Mouse (Mus musculus) stomach, embryonic 16.5 days (tissue): ENCODE data around the gene Ephb4. TPM values are rescaled to one million over a fixed set of nuclear protein-coding genes. Genes with fewer than 3 reads are reported as not detected.

Experiments
- ATAC-seq: fragments of 200-750 bp; cut with Nextera tagmentation; 2 replicates; pipeline ENCODE4 v1.8.0; 2017; ENCODE audit warnings: moderate number of reproducible peaks, moderate TSS enrichment; ENCODE audit not compliant: insufficient read depth, low FRiP score
- H3K27ac ChIP-seq: fragments of 300-500 bp; sonication (generic); 2 replicates; pipeline ENCODE4 v1.5.1; 2014; ENCODE audit warnings: low read length
- H3K27me3 ChIP-seq: fragments of 300-500 bp; sonication (generic); 2 replicates; pipeline ENCODE4 v1.6.1; 2014; ENCODE audit warnings: low read length, control low read depth, mixed read lengths; ENCODE audit not compliant: control insufficient read depth, insufficient read depth
- H3K36me3 ChIP-seq: fragments of 300-500 bp; sonication (generic); 2 replicates; pipeline ENCODE4 v1.6.1; 2014; ENCODE audit warnings: low read length; ENCODE audit not compliant: control insufficient read depth, insufficient read depth
- H3K4me1 ChIP-seq: fragments of 300-500 bp; sonication (generic); 2 replicates; pipeline ENCODE4 v1.6.1; 2014; ENCODE audit warnings: low read length, control low read depth, mixed read lengths; ENCODE audit not compliant: control insufficient read depth, insufficient read depth
- H3K4me2 ChIP-seq: fragments of 300-500 bp; sonication (generic); 2 replicates; pipeline ENCODE4 v1.6.1; 2014; ENCODE audit warnings: low read depth, low read length, mixed read lengths
- H3K4me3 ChIP-seq: fragments of 300-500 bp; sonication (generic); replicated peaks from 2 replicates; pipeline ENCODE4 v1.5.1; 2014; ENCODE audit warnings: mild to moderate bottlenecking, low read length
- H3K9ac ChIP-seq: fragments of 300-500 bp; sonication (generic); 2 replicates; pipeline ENCODE4 v1.6.1; 2014; ENCODE audit warnings: low read length
- H3K9me3 ChIP-seq: fragments of 300-500 bp; sonication (generic); replicated peaks from 2 replicates; pipeline ENCODE4 v1.6.1; 2016; ENCODE audit warnings: low read length, control low read depth; ENCODE audit not compliant: control insufficient read depth
- WGBS: fragments of 180-500 bp; shearing (Covaris S2); extraction: QIAGEN DNeasy Blood & Tissue Kit; methylation state at CpG from one replicate; pipeline ENCODE4 v1.1.7; 2014; 5-methylcytosine and 5-hydroxymethylcytosine counted together
- polyA plus RNA-seq: library from polyadenylated mRNA; unstranded; fragments of >200 nt; fragmentation: Nextera tagmentation; extraction: Ambion mirVana; gene quantifications from 2 replicates; pipeline ENCODE4 v1.2.1, GENCODE M21; 2015

The Ephb4 gene
- polyA plus RNA-seq, 1 experiment from 2014 or later: 31.6 TPM

DNA sequence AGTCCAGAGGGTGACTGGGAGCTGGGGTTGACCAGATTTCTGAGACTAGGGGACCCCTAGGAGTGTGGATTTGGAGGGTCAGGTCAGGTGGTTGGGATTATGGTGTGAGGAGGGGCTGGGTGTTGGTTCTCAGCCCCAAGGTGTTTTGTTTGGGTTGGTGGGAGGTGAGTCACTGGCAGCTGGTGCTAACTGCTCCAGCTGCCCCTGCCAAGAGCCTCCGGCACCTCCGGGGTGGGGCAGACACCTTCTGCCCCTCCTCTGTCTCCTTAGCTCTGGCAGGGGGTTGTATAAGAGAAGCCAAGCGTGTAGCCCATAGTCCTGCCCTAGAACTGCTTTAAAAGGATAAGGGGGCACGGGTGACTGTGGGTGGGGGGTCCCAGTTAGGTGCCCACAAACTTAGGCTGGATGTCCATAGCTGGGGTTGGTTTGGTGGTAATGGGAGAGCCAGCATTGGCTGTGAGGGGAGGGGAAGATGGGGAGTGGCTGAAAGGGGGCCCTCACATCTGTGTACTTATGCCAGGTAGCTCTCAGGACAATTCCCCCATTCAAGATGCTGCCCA lies 24.7 kb downstream of the Ephb4 start:
- no peak for ATAC-seq
- WGBS: 53% methylated on average over 4 of the region's 4 CpGs
- Histone ChIP-seq H3K36me3 (peaks cover 35% of the 10 kb centered on the region), H3K4me2 (no peak overlapping the region), H3K27me3 (no peaks in the 10 kb centered on the region), H3K4me3 (no peak overlapping the region), H3K9ac (no peak overlapping the region), H3K4me1 (0 out of 2 replicates have a peak, but pooled peaks cover 7% of the 10 kb centered on the region), H3K27ac (peak overlapping the region; percentile 33; the same call in 1 of the 2 replicates), H3K9me3 (no peaks in the 10 kb centered on the region)

DNA sequence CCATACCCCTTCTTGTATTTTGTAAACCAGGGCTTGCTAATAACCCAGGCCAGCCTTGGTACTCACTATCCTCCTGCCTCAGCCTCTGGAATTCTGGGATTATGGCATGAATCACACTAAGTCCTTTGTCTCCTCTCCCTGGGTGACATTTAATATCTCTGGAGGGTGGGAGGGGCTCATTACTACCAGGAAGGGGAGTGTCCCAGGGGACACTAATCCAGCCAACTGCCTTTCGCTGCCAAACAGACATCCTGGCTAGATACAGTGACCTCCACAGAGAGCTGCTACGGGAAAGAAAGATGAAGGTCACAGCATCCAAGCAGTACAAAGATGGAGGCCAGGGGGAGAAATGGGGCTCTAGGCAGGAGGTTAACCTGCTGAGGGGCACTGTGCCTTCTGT lies 25.7 kb downstream of the Ephb4 start:
- Histone ChIP-seq H3K4me1 (0 out of 2 replicates have a peak, but pooled peaks cover 7% of the 10 kb centered on the region), H3K9me3 (no peaks in the 10 kb centered on the region), H3K9ac (no peak overlapping the region), H3K27me3 (no peaks in the 10 kb centered on the region), H3K4me2 (no peak overlapping the region), H3K36me3 (peaks cover 27% of the 10 kb centered on the region), H3K4me3 (no peak overlapping the region), H3K27ac (peak overlapping the region; percentile 33; the same call in 1 of the 2 replicates)
- 36% methylated on average over 2 of the region's 2 CpGs for WGBS
- no peak for ATAC-seq

DNA sequence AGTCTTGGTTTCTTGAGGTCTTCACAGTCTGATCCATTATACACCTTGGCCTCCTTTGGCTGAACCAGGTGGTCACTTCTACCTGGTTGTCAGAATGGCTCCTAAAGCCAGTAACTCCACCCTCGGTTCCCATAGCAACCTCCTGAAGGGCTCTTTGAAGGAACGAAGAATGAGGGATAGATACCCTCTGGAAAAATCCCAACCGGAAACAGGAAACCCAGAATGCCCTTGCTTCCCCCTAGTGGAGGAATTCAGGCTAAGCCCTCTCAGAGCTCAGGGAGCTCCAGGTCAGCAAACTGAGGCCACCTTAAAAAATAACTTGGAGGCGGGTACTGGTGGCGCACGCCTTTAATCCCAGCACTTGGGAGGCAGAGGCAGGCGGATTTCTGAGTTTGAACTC lies 26.3 kb downstream of the Ephb4 start:
- H3K27me3 ChIP-seq: no peaks in the 10 kb centered on the region
- no peak overlapping the region for H3K4me3 ChIP-seq
- no peak overlapping the region for H3K4me2 ChIP-seq
- no peak overlapping the region for H3K27ac ChIP-seq
- no peak overlapping the region for H3K9ac ChIP-seq
- WGBS: 34% methylated on average over 7 of the region's 7 CpGs
- 0 out of 2 replicates have a peak, but pooled peaks cover 7% of the 10 kb centered on the region for H3K4me1 ChIP-seq
- 0 out of 2 replicates have a peak, but pooled peaks have one; percentile 7 for ATAC-seq
- H3K36me3 ChIP-seq: peaks cover 22% of the 10 kb centered on the region
- H3K9me3 ChIP-seq: no peaks in the 10 kb centered on the region

DNA sequence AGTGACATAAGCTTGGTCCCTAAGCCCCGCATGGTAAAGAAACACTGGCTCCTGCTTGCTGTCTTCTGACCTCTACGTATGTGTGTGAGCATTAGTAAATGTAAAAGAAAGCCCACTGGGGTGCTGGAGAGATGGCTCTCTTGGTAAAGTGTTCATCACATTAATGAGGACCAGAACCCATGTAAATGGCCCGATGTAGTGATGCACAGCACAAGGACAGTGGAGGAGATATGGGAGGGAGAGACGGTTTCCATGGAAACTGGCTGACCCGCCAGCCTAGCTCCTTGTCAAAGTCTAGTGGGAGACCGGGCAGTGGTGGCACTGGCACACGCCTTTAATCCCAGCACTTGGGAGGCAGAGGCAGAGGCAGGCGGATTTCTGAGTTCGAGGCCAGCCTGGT lies 26.8 kb downstream of the Ephb4 start:
- ATAC-seq: 0 out of 2 replicates have a peak, but pooled peaks have one; percentile 2
- Histone ChIP-seq H3K4me3 (no peak overlapping the region), H3K36me3 (peaks cover 18% of the 10 kb centered on the region; the same call in 1 of the 2 replicates), H3K4me2 (0 out of 2 replicates have a peak overlapping the region, but pooled peaks have one; percentile 34), H3K27ac (no peak overlapping the region), H3K27me3 (no peaks in the 10 kb centered on the region), H3K9me3 (no peaks in the 10 kb centered on the region), H3K9ac (no peak overlapping the region), H3K4me1 (0 out of 2 replicates have a peak, but pooled peaks cover 7% of the 10 kb centered on the region)
- 52% methylated on average over 9 of the region's 9 CpGs for WGBS

DNA sequence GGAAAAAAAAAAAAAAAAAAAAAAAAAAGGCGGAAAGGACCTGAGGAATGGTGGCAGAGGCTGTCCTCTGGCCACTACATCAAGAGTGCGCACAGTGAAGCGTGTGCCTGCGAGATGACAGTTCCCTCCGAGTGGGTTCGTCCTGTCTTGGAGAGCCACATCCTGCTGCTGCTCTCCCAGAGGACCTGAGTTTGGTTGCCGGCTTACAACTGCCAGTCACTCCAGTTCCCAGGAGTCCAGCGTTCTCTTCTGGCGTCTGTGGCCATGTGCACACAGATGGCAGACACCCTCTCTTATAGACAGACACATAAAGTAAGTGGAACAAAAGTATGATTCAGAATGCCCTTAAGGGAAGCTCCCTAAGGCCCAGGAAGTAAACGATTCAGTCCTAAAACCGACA lies 27.3 kb downstream of the Ephb4 start:
- Histone ChIP-seq H3K27me3 (no peaks in the 10 kb centered on the region), H3K9me3 (no peaks in the 10 kb centered on the region), H3K4me2 (peak overlapping the region; percentile 34), H3K4me3 (no peak overlapping the region), H3K27ac (no peak overlapping the region), H3K36me3 (peaks cover 13% of the 10 kb centered on the region; the same call in 1 of the 2 replicates), H3K9ac (peak overlapping the region; percentile 9; the same call in 1 of the 2 replicates), H3K4me1 (0 out of 2 replicates have a peak, but pooled peaks cover 7% of the 10 kb centered on the region)
- 27% methylated on average over 10 of the region's 11 CpGs for WGBS
- no peak for ATAC-seq

DNA sequence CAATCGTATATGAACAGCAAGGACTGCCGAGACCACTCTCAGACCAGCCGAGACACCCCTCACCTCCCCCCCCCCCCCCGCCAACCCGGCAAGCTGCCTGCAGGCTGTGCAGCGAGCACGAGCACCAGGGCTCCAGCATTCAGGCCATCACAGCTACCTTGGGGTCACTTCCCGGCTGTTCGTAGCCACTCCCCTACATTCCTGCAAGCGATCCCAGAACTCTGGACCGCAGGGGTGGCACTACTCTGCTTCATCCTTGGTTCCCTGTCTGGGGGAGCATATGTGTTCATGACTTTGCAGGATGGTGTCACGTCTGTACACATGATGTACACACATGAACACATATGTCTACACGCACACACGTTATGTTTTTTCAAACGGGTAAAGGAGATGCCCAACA lies 27.7 kb downstream of the Ephb4 start:
- H3K27me3 ChIP-seq: no peaks in the 10 kb centered on the region
- no peak overlapping the region for H3K4me3 ChIP-seq
- no peak for ATAC-seq
- no peaks in the 10 kb centered on the region for H3K9me3 ChIP-seq
- H3K27ac ChIP-seq: no peak overlapping the region
- peaks cover 9% of the 10 kb centered on the region; the same call in 1 of the 2 replicates for H3K36me3 ChIP-seq
- 24% methylated on average over 10 of the region's 15 CpGs for WGBS
- 0 out of 2 replicates have a peak overlapping the region, but pooled peaks have one; percentile 16 for H3K9ac ChIP-seq
- 0 out of 2 replicates have a peak, but pooled peaks cover 7% of the 10 kb centered on the region for H3K4me1 ChIP-seq
- peak overlapping the region; percentile 34 for H3K4me2 ChIP-seq

DNA sequence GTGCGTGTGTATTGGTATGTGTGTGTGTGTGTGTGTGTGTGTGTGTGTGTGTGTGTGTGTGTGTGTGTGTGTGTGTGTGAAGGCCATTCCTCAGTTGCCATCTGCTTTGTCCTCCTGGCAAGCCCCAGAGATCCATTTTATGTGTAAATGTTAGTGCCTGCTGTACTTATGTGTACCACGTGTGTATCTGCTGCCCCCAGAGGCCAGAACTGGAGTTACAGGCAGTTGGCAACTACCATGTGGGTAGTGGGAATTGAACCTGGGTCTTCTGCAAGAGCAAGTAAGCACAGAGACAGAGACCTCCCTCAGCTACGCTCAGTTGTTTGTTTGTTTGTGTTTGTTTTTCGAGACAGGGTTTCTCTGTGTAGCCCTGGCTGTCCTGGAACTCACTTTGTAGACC lies 31.2 kb downstream of the Ephb4 start:
- Histone ChIP-seq H3K4me3 (no peak overlapping the region), H3K9me3 (no peaks in the 10 kb centered on the region), H3K36me3 (no peaks in the 10 kb centered on the region), H3K27ac (no peak overlapping the region), H3K4me1 (0 out of 2 replicates have a peak, but pooled peaks cover 9% of the 10 kb centered on the region), H3K4me2 (no peak overlapping the region), H3K27me3 (no peaks in the 10 kb centered on the region), H3K9ac (no peak overlapping the region)
- ATAC-seq: no peak
- WGBS: 54% methylated on average over 4 of the region's 4 CpGs

DNA sequence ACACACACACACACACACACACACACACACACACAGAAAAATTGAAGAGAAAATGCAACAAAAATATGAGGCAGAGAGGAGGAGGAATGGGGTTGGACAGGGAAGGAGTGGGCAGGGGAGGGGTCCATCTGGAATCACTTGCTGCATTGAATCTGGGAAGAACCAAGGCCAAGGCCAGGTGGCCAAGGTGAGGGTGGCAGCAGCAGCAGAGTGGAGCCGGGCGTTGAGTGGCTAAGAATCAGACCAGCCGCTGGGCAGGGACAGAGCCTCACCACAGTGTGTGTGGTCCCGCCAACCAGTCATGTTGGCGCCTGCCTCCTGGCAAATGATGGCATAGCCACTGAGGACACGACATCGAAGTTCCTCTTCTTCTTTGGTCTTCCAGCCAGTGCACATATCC lies 33.5 kb downstream of the Ephb4 start:
- 84% methylated on average over 7 of the region's 7 CpGs for WGBS
- Histone ChIP-seq H3K9me3 (no peaks in the 10 kb centered on the region), H3K36me3 (no peaks in the 10 kb centered on the region), H3K27me3 (no peaks in the 10 kb centered on the region), H3K4me3 (no peak overlapping the region), H3K4me2 (no peak overlapping the region), H3K9ac (no peak overlapping the region), H3K4me1 (0 out of 2 replicates have a peak, but pooled peaks cover 5% of the 10 kb centered on the region), H3K27ac (no peak overlapping the region)
- ATAC-seq: no peak

DNA sequence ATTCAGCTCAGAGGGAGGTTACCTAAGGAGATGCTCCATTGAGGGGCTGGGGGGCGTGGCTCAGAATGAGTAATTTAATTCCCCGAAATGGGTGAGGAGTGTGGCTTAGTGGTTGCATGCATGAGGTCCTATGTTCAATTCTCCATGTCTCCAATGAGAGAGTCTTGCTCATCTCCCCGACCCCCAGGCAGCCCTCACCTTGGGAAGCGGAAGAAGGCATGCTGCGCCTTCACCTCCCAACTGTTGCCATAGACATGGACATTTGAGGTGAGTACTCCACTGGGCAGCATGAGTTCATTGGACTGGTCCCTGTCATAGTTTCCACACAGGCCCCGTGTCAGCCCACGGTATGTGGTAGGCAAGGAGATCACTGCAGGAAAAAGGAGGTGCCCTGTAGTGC lies 36.8 kb downstream of the Ephb4 start:
- no peak overlapping the region for H3K4me2 ChIP-seq
- H3K9ac ChIP-seq: no peak overlapping the region
- no peak overlapping the region for H3K4me3 ChIP-seq
- H3K27me3 ChIP-seq: no peaks in the 10 kb centered on the region
- H3K4me1 ChIP-seq: 0 out of 2 replicates have a peak, but pooled peaks cover 5% of the 10 kb centered on the region
- no peak for ATAC-seq
- H3K9me3 ChIP-seq: no peaks in the 10 kb centered on the region
- 83% methylated on average over 7 of the region's 7 CpGs for WGBS
- no peak overlapping the region for H3K27ac ChIP-seq
- no peaks in the 10 kb centered on the region for H3K36me3 ChIP-seq
